Mouse (Mus musculus): Measurements from ENCODE around the gene Vps45.

- no peak for TF ChIP-seq POLR2A (IDR thresholded peaks at IDR 0.05; ENCODE audit: borderline replicate concordance, extremely low read depth, low read depth, low read length)
- TF ChIP-seq CTCF (IDR thresholded peaks at IDR 0.05; ENCODE audit: insufficient read depth, low read length): no peak
Observed at GRCm38 (mm10) chr3:95997203-95997721, 61.0 kb downstream of the Vps45 start.

All from lung, adult 2 months (tissue).